Mouse (Mus musculus) lung, adult 2 months (tissue): ENCODE measurements around the gene Cacna1i.

Source experiments
- CTCF ChIP-seq: fragments of 200-500 bp; IDR thresholded peaks from 2 replicates; pipeline ENCODE4 v1.5.1; 2011; ENCODE audit warnings: mild to moderate bottlenecking, low read length, control low read depth; ENCODE audit not compliant: insufficient read depth
- POLR2A ChIP-seq: fragments of 200-500 bp; IDR thresholded peaks from 2 replicates; pipeline ENCODE4 v1.6.1; 2011; ENCODE audit warnings: low read depth, mild to moderate bottlenecking, control low read depth, low read length, borderline replicate concordance; ENCODE audit errors: extremely low read depth

- TF ChIP-seq POLR2A: no peak
- no peak for TF ChIP-seq CTCF
Observed at GRCm38 (mm10) chr15:80358798-80359197, 71.8 kb downstream of the Cacna1i start.
